Mouse (Mus musculus) frontal cortex, adult (tissue): ENCODE measurements at regions not wholly inside any gene's neighbourhood (a gene's known extent, or its start where the extent isn't known, plus 50 kb on each side); places are given as distances from the start of the nearest gene placed in this dataset.
A peak's percentile ranks its signal among the peaks of the same experiment; 100 is the strongest.
"Not testable (repeated sequence)": the region's sequence is repeated elsewhere in the genome, so short reads cannot be mapped to it uniquely, and the experiment has no call there.

Experiments used
- ATAC-seq: cut with Nextera tagmentation; 2 replicates; pipeline ENCODE4 v1.9.2; 2017; ENCODE audit warnings: mild to moderate bottlenecking, moderate library complexity, mixed read lengths; ENCODE audit not compliant: low TSS enrichment

DNA sequence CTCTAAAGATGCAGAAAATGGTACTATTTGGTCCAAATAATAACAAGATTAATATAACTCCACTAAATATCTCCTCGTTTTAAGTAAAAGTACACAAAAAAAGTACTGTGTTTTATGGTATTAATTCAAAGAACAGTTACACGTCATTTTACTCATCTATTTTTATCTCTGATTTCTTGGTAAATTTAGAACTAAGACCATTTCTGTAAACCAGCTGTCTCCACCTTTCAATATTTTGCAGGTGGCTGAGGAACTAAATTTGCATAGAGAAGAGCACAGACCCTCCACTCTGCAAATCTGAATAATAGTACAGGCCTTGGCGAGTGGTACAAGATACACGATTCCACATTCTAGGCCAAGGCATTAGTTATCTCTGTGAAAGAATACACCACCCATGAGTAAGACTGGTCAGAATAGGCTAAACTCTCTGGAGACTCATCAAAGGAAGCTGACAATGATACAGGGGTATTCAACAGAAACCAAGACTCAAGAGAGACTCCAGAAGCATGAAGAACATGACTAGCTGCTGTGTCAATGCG is 191.5 kb upstream of the Intu start:
- ATAC-seq, result no peak

DNA sequence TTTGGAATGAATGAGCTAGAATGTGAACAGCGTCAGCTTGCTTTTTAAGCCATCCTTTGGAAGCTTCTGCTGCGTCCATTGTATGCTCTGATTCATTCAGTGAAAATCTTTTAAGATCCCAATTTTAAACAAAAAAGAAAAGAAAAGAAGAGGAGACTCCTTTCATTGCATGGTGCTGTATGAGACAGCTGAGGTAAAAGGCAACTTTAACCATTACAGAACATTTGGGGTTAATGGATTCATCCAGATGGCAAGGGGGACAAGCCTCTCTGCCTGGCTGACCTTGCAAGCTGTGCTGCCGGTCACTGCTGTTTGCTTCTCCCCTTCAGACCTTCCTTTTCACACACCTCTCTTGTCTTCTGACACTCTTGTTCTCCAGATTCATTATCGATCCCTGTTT is 176.0 kb upstream of the Intu start:
- ATAC-seq, result no peak

DNA sequence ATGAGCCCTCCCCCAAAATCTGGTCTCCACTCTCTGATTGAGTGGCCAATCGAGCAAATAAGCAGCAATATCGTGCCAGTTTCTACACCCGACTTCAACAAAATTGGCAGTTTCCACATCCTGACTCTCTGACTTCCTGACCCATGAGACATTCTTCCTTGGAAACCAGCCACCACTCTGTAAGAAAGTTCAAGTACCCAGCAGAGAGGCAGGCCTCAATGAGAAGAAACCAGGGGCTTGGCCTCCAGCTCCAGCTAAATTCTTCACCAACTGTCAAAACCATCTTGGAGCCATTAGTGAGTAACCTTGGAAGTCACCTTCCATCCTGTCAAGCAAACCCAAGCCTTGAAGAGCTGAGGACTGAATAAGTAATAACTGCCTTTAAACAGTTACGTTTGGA is 162.7 kb upstream of the Intu start:
- no peak for ATAC-seq

DNA sequence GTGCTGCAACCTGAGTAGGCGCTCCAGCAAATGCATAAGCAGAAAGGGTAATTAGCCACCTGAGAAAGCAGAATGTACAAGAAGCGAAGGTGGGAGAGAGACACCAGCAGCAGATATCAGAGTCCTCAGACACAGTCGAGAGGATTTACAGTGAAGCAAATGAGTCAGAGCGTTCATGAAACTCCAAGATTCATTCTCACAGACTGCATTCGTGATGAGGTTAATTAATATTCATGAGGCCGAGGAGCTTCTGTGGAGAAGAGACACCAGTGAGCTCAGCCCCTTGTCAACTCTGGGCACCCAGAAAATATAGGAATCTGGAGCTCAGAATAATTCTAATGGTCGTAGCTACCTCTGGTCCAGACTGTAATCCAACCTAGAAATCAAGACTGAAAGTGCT is 159.7 kb upstream of the Intu start:
- peak; percentile 57 for ATAC-seq

DNA sequence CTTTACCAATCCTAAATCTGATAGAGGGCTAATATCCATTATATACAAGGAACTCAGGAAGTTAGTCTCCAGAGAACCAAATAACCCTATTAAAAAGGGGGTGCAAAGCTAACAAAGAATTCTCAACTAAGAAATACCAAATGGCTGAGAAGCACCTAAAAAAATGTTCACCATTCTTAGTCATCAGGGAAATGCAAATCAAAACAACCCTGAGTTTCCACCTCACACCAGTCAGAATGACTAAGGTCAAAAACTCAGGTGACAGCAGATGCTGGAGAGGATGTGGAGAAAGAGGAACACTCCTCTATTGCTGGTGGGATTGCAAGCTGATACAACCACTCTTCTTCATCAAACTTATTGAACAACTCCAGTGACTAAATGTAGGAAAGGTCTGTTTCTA is 154.9 kb upstream of the Intu start:
- not testable (repeated sequence) for ATAC-seq

DNA sequence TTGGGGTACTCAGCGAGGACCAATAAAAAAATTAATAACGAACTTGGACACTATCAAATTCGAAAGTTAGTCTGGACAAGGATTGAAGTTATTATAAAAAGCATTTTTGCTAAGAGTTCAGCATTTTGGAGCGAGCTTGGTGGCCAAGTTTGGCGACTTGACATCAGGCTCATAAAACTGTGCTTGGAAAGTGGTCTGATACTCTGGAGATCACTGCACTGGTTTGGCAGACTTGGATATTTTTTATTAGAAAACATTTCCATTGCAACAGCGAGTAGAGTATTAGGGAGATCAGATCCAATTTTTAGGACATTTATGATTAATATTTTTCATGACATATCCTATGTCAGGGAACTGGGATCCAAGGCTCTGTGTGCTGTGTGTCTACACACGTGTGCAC is 153.7 kb upstream of the Intu start:
- ATAC-seq, result no peak

DNA sequence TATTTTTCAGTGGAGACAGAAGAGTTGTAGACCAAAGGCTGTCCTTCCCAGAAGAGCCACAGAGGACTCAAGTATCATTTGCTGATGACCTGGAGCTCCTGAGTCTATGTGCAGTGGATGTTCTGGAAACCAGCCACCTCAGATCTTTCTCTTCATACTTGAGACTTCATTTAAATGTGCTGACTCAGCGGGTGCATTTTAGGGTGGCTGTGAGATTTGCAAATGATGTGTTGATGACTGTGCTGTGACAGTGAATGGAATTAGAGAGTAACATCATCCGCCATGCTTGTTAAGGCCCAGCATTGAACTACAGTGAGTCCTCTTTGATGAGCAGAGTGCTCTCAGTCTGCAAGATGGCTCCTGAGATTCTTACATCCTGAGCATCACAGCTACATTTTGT is 152.0 kb upstream of the Intu start:
- no peak for ATAC-seq

DNA sequence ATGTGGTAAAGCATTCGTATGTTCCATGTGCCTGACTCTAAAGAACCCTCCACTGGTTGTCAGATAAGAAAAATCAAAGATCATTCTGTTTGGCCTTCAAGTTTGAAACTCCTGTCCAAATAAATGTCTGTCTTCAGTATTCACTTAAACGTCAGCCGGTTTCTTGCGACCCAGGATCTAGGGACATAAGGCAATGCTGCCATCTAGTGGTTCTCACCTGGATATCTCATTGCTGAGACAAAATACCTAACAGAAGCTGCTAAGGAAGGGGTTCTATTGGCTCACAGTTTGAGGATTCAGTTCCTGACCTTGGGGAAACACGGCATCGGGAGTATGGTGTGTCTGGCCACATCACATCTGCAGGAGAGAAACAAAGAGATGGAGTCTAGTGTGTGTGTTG is 139.5 kb upstream of the Intu start:
- ATAC-seq, result peak; percentile 65; the same call in 1 of the 2 replicates

DNA sequence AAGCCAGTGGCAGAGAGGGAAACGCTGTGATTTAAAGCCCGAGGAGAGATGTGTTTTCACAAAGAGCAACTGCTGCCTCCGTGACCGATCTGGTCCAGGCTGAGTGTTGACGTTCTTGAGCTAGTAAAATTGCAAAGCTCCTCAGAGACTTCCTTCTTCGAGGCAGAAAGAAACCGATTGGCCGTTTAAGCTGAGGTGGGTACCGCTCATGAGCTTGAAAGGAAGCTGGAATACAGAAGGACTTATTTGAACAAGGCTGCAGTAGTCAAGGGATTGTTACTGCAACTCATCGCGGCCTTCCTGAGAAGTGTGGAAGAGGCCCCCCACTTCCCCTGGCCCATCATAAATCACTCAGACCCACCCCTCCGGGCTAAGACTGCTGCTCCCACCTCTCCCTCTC is 132.9 kb upstream of the Intu start:
- ATAC-seq, result peak; percentile 23; the same call in 1 of the 2 replicates

DNA sequence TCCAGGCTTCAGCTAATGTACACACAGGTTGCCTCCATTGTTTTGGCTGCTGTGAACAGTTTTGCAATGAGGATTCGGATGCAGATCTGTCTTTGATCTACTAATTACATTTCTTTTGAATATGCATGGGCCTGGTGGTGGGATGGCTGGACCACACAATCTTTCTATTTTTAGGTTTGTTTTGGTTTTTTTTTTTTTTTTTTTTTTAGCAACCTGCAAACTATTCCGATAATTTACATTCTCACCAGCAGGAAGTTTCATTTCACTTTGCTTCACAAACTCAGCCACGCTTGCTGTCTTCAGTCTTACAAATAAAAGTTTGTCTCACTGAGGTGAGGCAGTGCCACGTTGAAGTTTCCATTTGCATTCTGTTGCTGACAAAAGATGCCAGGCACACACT is 127.7 kb upstream of the Intu start:
- ATAC-seq, result no peak

DNA sequence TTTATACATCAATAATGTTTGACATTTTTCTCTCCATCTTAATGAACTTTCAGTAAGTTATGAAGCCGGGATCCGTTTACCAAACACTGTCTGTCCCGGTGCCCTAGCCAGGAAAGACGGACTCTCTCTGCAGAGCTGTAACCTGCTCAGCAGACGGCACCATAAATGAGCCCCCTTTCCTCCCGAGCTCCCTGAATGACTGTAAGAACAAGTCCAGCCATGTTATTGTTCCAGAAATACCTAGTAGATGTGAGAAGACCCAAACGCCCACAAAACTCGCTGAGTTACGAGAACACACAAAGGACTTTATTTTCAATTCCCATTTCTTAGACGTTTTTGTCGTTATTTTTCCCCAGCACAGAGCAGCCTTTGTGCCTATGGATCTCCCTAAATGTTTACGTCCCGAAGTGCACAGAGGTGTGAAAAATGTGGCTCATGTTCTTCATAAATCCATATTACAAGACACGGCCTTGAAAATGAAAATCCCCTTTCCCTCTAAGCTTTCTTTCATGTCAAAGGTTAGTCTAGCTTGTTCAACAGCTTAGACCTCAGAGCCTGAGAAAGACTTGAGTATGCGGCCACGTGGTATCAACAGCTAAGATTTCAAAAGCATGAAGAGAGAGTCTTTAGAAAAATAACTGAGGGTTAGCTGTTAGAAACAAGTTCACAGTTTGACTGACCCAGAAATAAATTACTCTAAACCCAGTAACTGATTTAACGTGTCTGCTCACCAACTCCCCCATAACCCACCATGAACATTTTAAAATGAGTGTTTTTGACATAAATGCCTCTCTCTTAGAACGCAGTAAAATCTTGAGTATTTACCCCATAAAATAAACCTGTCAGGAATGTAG is 125.8 kb upstream of the Intu start:
- no peak for ATAC-seq

DNA sequence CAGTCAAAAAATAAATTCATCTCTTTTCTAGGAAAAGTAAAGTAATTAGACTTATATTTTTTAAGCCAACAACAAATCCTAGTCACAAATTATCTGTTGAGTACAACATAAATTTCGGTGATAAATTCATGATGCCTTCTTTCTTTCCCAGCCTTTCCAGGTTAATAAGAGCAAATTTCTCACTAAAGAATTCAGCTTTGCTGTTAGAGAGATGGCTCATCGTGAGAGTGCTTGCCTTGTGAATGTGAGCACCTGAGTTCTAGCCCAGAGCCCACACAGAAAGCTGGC is 125.2 kb upstream of the Intu start:
- no peak for ATAC-seq

DNA sequence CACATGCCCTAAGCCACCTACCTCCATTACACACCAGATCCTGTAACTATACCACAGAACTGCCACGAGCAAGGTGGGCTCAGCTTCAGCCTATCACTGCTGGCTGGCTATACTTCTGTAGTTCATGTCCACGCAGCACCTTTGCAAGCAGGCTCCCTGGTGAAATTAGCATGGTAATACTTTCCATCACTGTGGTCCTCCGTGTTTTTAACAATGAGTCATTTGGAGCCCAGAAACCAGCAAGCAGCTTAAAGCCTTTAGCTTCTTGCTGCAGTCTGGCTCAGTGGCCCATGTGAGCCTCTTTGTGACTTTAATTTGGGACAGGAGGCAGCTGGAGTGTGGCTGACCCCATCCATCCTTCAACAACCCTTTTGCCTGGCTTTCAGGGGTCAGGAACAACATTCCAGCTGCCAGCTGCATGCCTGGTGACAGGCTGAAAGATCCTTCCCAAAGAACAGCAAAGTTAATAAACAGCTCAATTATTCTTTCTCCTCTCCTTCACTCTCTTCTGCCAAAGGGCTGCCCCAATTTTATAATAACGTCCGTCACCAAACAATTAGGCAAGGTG is 122.1 kb upstream of the Intu start:
- no peak for ATAC-seq

DNA sequence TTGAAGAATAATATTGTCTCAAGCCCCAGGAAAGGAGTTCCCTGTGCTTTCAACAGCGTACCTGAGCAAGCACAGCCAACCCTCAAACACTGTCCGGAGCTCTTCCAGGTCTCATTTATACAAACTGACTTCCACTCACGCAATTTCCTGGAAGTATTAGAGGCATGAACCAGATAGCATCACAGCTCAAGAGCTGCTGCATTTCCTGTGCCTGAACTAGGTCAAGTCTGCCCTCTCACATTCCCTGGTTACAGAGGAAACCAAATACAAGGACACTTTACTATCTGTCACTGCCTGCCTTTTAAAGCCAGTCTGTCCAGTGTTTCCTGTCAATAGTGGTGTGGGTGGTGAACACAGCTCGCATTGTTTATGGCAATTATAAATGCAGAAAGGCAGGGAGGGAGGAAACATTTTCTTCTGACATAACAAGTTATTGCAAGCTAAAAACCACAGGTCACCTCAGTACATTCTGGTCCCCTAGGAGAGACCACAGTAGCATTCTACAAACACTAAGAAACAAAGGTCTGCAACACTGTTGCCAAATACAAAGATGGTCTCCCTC is 120.3 kb upstream of the Intu start:
- ATAC-seq, result no peak

DNA sequence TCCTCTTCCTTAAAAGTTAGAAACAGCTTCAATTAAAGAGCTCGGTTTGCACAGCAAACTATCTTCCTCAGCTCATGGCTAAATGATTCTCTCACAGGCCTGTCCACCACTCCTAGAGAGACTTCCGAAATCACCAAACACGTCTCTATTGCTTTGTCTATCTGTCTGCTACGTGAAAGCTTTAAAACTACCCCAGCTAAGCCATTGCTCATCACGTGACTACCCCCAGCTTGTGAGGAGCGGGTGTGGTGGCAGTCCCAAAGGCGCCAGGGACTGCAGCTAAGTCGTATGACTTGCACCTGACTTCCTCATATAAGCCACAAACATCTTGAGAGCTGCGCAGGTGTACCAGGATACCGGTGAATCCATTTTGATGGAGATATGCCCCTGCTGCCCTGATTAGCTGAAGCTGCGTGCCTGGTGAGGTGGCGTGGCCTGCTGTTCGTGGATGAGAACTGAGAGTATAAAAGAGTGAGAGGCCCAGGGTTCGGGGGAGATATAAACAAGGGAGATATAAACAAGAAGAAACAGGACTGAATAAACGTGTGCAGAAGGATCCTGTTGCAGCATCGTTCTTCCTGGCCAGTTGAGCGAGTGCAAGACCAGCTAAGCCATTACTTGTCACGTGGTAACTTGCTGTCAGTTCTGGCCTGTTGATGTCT is 105.8 kb upstream of the Intu start:
- ATAC-seq, result not testable (repeated sequence)

DNA sequence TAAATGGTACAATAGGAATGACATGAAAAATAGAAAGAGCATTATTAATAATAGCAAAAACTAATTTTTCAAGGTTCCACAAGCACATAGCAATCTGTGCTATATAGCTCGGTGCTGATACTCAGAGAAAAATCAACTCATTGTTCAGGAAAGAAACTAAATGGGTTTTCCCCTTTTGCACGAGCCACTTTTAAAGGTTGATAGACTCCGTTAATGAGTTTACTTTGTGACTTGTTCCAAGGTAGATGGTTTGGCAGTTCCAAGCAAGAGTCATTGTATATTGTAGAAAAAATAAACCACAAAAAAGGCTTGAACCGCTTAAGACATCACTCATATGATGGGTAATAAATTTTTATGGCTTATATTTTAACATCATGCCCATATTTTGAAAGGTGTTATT is 105.0 kb upstream of the Intu start:
- no peak for ATAC-seq

DNA sequence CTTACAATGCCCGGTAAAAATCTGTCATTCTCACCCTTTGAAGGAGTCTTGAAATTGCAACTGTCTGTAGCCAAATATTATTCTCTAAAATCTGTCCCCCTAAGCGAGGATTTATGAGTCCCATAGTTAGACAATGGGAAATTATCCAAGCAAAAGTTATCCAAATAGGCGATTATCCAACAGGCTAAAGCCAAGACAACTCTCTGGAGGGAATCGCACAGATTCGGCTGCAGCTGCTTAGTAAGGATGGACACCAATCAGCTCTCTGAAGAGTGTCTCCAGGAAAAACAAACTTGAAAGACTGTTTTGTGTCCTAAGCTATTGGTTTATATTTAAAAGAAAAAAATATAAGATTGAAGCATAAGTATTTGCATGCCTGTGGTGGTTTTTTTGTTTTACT is 103.1 kb upstream of the Intu start:
- ATAC-seq, result no peak

DNA sequence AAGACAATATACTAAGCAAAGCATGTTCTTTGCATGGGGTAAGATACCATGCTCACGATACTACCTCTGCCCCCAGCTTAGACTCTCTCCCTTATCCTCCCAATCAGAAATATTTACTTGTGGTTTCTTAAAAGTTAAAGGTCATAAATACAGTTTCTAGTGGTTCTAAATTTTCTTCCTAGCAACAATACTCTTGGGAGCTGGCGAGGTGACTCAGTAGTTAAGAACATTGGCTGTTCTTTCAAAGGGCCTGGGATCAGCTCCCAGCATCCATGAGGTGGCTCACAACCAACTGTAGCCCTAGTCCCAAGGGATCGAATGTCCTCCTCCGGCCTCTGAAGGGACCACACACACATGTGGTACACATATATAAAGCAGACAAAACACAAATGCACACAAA is 92.8 kb upstream of the Intu start:
- ATAC-seq, result no peak

DNA sequence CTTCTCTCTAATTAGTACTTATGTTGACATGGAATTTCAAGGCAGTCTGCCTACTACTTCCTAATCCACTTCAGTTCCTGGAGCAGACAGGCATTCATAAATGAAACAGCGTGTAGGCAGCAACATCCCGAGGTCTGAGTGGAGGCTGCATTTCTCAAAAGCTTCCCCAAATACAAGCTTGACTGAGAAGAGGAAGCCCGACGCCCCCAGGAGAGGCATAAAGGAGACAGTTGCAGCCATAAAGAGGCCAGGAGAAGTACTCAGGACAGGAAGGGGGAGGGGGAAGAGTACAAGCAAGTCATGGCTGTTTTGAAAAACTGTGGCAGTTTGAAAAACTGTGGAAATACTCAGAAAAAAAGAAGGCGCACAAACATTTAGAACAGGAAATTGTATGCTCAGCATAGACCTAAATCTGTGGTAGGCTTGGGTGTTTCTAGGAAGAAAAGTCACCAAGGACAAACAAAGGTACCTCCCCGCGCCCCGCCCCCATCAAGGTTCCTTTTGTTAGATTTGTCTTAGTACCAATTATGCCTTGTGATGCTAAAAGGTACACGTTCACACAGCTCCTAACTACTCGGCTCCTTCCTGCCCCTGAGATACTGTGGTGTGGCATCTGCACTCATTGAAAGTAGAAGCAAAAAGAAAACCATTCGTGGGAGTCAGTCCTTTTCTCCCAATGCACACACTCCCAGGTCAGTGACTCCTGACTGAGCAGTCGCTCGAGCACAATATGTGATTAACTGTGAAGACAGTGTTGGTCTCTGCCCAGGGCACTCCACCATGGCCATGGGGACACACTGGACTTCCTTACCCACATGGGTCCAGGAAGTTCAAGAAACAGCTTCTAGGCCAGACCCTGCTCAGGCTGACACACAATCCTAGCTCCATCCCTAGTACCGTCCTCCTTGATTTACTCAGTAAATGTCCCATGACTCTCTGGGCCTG is 89.7 kb upstream of the Intu start:
- ATAC-seq, result no peak

DNA sequence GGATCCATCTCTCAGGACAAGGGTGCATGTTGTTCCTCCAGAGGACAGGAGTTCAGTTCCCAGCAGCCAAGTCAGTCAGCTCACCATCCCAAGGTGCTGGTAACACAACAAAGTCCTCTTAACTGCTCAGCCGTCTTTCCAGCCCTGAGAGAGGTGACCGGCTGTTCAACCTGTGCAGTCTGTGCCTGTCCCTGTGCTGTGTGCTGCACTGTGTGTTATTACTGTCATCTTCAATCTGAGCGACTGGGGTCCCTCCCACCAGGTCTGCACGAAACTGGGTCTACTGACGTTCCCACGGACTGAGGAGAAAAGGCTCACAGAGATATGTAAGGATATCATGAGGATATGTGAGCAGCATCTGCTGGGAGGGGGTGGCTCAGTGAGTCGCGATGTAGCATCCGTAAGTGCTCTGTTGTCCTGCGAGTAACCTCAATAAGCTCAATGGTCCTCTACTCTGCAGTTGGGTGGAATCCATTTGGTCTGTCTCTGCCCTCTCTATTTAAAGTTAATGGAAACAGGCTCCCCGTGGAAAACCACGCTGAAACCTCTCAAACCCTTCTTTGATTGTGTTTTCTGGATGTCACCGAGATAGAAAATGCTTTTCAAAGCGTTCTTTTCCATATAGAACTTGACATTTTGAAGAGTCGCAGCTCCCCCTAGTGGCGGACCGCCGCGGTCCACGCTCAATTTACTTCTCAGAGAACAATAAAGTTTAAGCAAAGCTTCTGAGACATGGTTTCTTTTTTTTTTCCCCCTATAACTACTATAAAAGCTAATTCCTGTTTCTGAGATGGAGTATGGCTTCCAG is 87.1 kb upstream of the Intu start:
- peak; percentile 91 for ATAC-seq

DNA sequence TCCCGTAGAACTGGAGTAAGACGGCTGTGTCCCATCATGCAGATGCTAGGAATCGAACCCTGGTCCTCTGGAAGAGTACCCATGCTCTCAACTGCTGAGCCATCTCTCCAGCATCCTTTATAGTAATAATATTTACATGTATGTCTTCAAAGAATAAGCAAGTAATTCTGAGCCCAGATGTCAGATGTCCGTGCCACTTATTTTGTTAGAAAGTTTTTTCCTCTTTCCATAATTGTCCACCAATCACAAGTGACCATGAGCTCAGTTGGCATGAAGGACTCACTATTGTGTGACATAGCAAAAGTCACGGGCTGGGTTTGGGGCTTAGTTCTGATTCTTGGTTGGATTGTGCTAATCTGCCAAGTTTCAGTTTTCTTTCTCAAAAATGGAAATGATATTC is 78.1 kb upstream of the Intu start:
- no peak for ATAC-seq
